Mouse (Mus musculus) C2C12 (cell line): ENCODE results near the gene Cyp4f13.

Experiments
- CEBPB ChIP-seq: IDR thresholded peaks from one replicate; pipeline ENCODE4 v1.6.1; 2011; ENCODE audit warnings: low read depth, mild to moderate bottlenecking, control low read depth, moderate library complexity
- CTCF ChIP-seq: IDR thresholded peaks from one replicate; pipeline ENCODE4 v1.5.1; 2011; ENCODE audit not compliant: control insufficient read depth, insufficient read depth, insufficient read length
- FOSL1 ChIP-seq: IDR thresholded peaks from one replicate; pipeline ENCODE4 v1.8.0; 2011; ENCODE audit warnings: mild to moderate bottlenecking, low read length; ENCODE audit not compliant: poor library complexity, insufficient read depth, severe bottlenecking
- MAX ChIP-seq: IDR thresholded peaks from one replicate; pipeline ENCODE4 v1.6.1; 2011; ENCODE audit warnings: mild to moderate bottlenecking, control low read depth
- USF1 ChIP-seq: IDR thresholded peaks from one replicate; pipeline ENCODE4 v1.6.1; 2011; ENCODE audit warnings: low read depth, mild to moderate bottlenecking, control low read depth, moderate library complexity

- TF ChIP-seq CTCF: no peak
- TF ChIP-seq MAX: no peak
- TF ChIP-seq USF1: no peak
- TF ChIP-seq FOSL1: no peak
- no peak for TF ChIP-seq CEBPB
Observed at GRCm38 (mm10) chr17:32986301-32986700, 39.1 kb upstream of the Cyp4f13 start.
